Mouse (Mus musculus) megakaryocyte, embryonic 14.5 days (primary cell): ENCODE measurements around the gene Olfr476. TPM values are rescaled to one million over a fixed set of nuclear protein-coding genes. Genes with fewer than 3 reads are reported as not detected.
"Not testable (repeated sequence)": the region's sequence is repeated elsewhere in the genome, so short reads cannot be mapped to it uniquely, and the experiment has no call there.

ENCODE experiments used
- H3K27me3 ChIP-seq: replicated peaks from 2 replicates; pipeline ENCODE3; 2012; ENCODE audit warnings: inconsistent platforms
- H3K36me3 ChIP-seq: replicated peaks from 2 replicates; pipeline ENCODE3; 2012; ENCODE audit warnings: low read length, inconsistent platforms, mixed read lengths
- H3K4me1 ChIP-seq: 2 replicates; pipeline ENCODE4 v1.6.1; 2012; ENCODE audit warnings: inconsistent platforms
- H3K4me3 ChIP-seq: replicated peaks from 2 replicates; pipeline ENCODE3; 2012; ENCODE audit warnings: moderate library complexity, mild to moderate bottlenecking, inconsistent platforms
- H3K9me3 ChIP-seq: 2 replicates; pipeline ENCODE4 v1.6.1; 2012; ENCODE audit warnings: inconsistent platforms
- FLI1 ChIP-seq: IDR thresholded peaks from 2 replicates; pipeline ENCODE4 v1.6.1; 2012; ENCODE audit warnings: low read length, inconsistent platforms, mixed read lengths
- GATA1 ChIP-seq: IDR thresholded peaks from 3 replicates; pipeline ENCODE4 v1.6.1; 2012; ENCODE audit warnings: mixed read lengths, low read length, inconsistent platforms, borderline replicate concordance
- polyA plus RNA-seq: library from polyadenylated mRNA; stranded (reverse); fragments of >175 nt; gene quantifications from 2 replicates; pipeline ENCODE4 v1.2.3, GENCODE M21; 2012; ENCODE audit warnings: low replicate concordance; ENCODE audit not compliant: insufficient read depth

The Olfr476 gene
- not detected in 2 replicates for polyA plus RNA-seq

DNA sequence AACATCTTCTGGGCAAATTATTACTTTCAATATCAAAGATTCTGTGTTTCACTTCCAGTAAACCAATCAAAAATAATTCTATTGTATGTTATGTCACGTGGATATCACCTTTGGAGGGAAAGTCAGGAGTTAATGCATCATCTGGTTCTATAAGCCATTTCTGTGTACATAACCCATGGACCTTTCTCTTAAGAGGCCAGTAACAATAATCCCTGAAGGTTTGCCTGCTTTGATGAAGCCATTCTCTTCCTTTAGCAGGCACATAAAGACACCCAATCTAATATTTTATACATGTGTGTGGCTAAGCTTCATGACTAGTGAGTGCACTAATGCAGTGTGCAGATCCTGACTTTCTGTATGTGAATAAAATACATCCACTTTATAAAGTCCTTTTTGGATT, at the start of gene Olfr476:
Gene Olfr476 (plus strand): TSS at position 301 of the 400 bp plus-strand sequence.
- no peaks in the 10 kb centered on the region for H3K9me3 ChIP-seq
- no peaks in the 10 kb centered on the region for H3K4me1 ChIP-seq
- H3K27me3 ChIP-seq = no peaks in the 10 kb centered on the region
- no peak for TF ChIP-seq FLI1
- TF ChIP-seq GATA1 = no peak
- no peak within 1 kb of the TSS for H3K4me3 ChIP-seq
- no peaks in the 10 kb centered on the region for H3K36me3 ChIP-seq

DNA sequence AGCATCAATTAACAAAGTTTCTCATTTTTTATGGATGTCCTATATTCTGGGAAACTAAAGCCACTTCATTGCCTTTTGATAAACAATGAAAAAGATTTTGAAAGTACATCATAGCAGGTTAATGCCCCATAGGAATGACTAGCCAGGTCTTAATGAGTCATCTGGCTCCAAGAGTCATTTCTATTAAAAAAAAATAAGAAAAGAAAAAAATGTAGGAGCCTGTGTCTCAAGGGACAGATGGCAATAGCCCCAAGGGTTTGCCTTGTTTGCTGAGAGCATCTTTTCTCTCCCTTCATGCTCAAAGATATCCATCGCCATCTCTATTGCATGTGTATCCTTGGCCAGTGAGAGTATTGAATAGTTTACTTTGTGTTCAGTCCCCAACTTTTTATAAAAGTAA, 34.5 kb upstream of the Olfr476 start, which contains the start of gene Olfr473:
Gene Olfr473 (plus strand): TSS at position 301 of the 400 bp plus-strand sequence.
- no peak for TF ChIP-seq FLI1
- no peak for TF ChIP-seq GATA1
- H3K27me3 ChIP-seq = no peaks in the 10 kb centered on the region
- no peaks in the 10 kb centered on the region for H3K36me3 ChIP-seq
- H3K9me3 ChIP-seq = no peaks in the 10 kb centered on the region
- no peaks in the 10 kb centered on the region for H3K4me1 ChIP-seq
- H3K4me3 ChIP-seq = no peak within 1 kb of the TSS

DNA sequence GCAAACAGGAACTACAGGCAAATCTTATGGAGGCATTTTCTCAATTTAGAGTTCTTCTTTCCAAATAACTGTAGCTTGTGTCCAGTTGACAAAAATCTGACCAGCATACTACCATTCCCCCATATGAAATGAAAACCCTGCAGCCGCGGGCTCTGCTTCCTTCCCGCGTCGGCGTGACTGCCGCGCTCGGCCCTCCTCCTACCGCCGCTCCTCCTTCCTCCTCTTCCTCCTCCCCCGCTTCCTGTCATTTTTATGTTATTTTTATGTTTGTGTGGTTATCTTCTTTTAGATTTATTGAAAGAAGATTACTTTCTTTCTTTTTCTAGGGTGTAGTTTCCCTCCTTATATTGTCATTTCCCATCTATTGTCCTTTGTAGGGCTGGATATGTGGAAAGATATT, 12.1 kb upstream of the Olfr476 start:
- peaks cover 13% of the 10 kb centered on the region for H3K9me3 ChIP-seq
- not testable (repeated sequence) for H3K4me1 ChIP-seq, H3K27me3 ChIP-seq, H3K4me3 ChIP-seq, H3K36me3 ChIP-seq

DNA sequence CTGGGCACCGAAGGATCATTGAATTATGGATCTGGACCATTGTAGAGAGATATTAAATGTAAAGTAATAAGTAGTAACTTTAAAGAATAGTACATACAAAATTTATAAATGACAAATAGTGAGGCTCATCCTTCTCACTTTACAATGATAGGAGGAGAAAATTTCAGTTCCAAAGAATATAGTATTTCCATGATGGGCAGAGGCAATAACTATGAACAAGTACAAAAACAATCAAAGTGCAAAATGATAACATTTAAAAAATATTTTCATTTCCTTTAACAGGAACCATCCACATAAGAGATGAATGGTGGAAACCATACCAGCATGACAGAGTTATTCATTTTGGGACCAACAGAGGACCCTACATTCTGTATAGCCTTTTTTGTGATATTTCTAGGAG, 10.3 kb upstream of the Olfr476 start, which contains the start of gene Olfr474:
Gene Olfr474 (plus strand): TSS at position 301 of the 400 bp plus-strand sequence.
- H3K9me3 ChIP-seq = peaks cover 13% of the 10 kb centered on the region
- no peaks in the 10 kb centered on the region for H3K4me1 ChIP-seq
- H3K27me3 ChIP-seq = no peaks in the 10 kb centered on the region
- no peak within 1 kb of the TSS for H3K4me3 ChIP-seq
- H3K36me3 ChIP-seq = no peaks in the 10 kb centered on the region
- no peak for TF ChIP-seq FLI1
- no peak for TF ChIP-seq GATA1

DNA sequence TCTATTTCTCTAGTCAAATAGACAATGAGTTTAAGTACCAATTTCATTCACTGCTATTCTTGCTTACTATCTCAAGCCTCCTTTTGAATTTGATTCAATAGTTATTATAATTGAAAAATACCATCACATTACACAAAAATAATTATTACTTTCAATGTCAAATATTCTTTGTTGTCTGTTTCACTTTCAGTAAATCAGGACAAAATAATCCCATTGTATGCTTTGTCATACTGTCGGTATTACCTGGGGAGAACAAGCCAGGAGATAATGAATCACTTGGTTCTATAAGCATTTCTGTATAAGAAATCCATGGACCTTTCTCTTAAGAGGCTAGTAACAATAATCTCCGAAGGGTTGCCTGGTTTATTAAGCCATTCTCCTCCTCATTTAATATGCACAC, 21.8 kb downstream of the Olfr476 start, which contains the start of gene Olfr477:
Gene Olfr477 (plus strand): TSS at position 301 of the 400 bp plus-strand sequence.
- no peak for TF ChIP-seq GATA1
- no peak for TF ChIP-seq FLI1
- H3K36me3 ChIP-seq = no peaks in the 10 kb centered on the region
- H3K27me3 ChIP-seq = no peaks in the 10 kb centered on the region
- H3K9me3 ChIP-seq = peaks cover 2% of the 10 kb centered on the region; the same call in 1 of the 2 replicates
- H3K4me3 ChIP-seq = no peak within 1 kb of the TSS
- no peaks in the 10 kb centered on the region for H3K4me1 ChIP-seq

DNA sequence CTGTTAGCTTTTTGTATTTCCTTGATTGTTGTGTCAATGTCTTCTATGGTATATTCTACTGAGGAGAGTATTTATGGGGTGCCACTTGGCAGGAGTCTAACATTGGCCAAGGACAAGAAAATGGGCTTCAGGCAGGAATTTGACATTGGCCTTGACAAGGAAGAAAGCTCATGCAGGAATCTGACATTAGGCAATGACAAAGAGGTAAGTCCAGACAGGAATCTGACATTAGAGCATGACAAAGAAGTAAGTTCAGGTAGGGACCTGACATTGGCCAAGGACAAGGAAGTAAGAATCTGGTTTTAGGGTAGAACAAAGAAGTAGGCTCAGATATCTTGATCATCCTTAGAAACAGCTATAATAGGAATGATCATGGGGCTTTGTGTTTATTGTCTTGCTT, 49.7 kb downstream of the Olfr476 start:
- not testable (repeated sequence) for H3K9me3 ChIP-seq, H3K36me3 ChIP-seq, H3K4me1 ChIP-seq, H3K4me3 ChIP-seq, H3K27me3 ChIP-seq

Other genes with a start within 250 kb of the Olfr476 start
- gene Cyb5r2, start 206.8 kb upstream of the Olfr476 start, polyA plus RNA-seq = not detected in 2 replicates
- not detected in 2 replicates for gene Ovch2, start 163.6 kb upstream of the Olfr476 start, polyA plus RNA-seq
- gene Olfr467, start 152.5 kb upstream of the Olfr476 start, polyA plus RNA-seq = not detected in 2 replicates
- not detected in 2 replicates for gene Olfr469, start 139.3 kb upstream of the Olfr476 start, polyA plus RNA-seq
- not detected in 2 replicates for gene Olfr470, start 117.3 kb upstream of the Olfr476 start, polyA plus RNA-seq
- not detected in 2 replicates for gene Olfr472, start 66.9 kb upstream of the Olfr476 start, polyA plus RNA-seq
- gene Olfr473, start 34.4 kb upstream of the Olfr476 start, polyA plus RNA-seq = 2.0 TPM in 1 of 2 replicates, not detected in the other
- not detected in 2 replicates for gene Olfr474, start 10.2 kb upstream of the Olfr476 start, polyA plus RNA-seq
- gene Olfr477, start 21.9 kb downstream of the Olfr476 start, polyA plus RNA-seq = not detected in 2 replicates
- gene Olfr478, start 69.2 kb downstream of the Olfr476 start, polyA plus RNA-seq = not detected in 2 replicates
- not detected in 2 replicates for gene Olfr479, start 85.9 kb downstream of the Olfr476 start, polyA plus RNA-seq
- gene Olfr480, start 102.5 kb downstream of the Olfr476 start, polyA plus RNA-seq = not detected in 2 replicates
- gene Olfr481, start 115.1 kb downstream of the Olfr476 start, polyA plus RNA-seq = 0.02 TPM in 1 of 2 replicates, not detected in the other
- not detected in 2 replicates for gene Olfr482, start 132.8 kb downstream of the Olfr476 start, polyA plus RNA-seq
- gene Olfr483, start 136.0 kb downstream of the Olfr476 start, polyA plus RNA-seq = not detected in 2 replicates
- not detected in 2 replicates for gene Olfr484, start 162.6 kb downstream of the Olfr476 start, polyA plus RNA-seq
- not detected in 2 replicates for gene Olfr485, start 195.1 kb downstream of the Olfr476 start, polyA plus RNA-seq
- not detected in 2 replicates for gene Olfr486, start 207.9 kb downstream of the Olfr476 start, polyA plus RNA-seq
- not detected in 2 replicates for gene Olfr487, start 249.8 kb downstream of the Olfr476 start, polyA plus RNA-seq